Mouse (Mus musculus) brain, embryonic 18.5 days (tissue): Measurements from ENCODE around the gene Lcn8.
A peak's percentile ranks its signal among the peaks of the same experiment; 100 is the strongest.

Experiments
- DNase-seq: peaks from one replicate; pipeline ENCODE4 v3.0.0-alpha.2; 2012; ENCODE audit warnings: low read depth, low spot score

Lcn8 gene

GRCm38 (mm10) chr2:25652902-25653301 is at the start of gene Lcn8:
Gene Lcn8, plus strand, starts transcription at chr2:25653120.
- no peak for DNase-seq

- DNase-seq, result peak; percentile 80
Measured at GRCm38 (mm10) chr2:25607761-25608622, 44.9 kb upstream of the Lcn8 start, which contains the start of gene Rabl6. Gene Rabl6, minus strand, starts transcription at chr2:25608521.

DNA sequence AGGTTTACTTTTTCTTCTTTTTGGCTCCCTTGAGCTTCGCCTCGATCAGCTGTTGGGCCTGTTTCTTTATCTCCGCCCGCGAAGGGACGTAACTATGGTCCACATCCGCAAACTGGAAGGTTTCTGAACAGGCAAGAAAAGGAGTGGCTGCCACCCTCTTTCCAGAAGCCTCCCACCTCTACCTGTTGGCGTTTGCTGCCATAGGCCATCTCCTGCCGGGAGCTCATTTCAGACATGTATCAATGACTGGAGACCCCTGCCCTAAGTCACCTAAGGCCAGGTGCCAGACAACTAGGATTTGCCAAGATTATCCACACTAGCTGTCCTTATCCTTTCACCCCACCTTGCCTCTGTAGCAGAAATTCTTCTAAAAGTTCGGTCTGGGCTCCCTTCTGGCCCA is 44.2 kb upstream of the Lcn8 start:
- DNase-seq, result no peak

DNA sequence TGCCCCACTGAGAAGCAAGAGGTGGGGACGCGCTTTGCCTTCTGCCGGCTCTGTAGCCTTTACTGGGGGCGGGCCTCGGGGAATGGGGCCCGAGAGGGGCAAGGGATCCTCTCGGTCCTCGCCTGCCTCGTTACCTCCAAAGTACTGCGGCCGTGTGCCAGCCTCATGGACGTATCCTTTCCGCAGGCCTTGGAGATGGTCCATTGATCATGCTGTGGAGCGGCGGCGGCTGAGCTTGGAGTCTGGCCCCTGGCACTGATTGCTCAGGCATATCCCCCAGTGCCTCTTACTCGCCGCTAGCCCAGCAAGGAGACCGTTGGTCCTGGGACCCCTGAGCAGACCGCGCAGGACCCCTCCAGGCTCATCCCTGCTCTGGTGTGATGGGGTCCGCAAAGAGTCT is 36.5 kb upstream of the Lcn8 start:
- DNase-seq, result no peak

- DNase-seq, result no peak
Measured at GRCm38 (mm10) chr2:25617578-25617977, 35.3 kb upstream of the Lcn8 start, which contains the start of gene Ccdc183. Gene Ccdc183, minus strand, starts transcription at chr2:25617678.

GRCm38 (mm10) chr2:25620386-25620785 is 32.5 kb upstream of the Lcn8 start:
- no peak for DNase-seq

- no peak for DNase-seq
Measured at GRCm38 (mm10) chr2:25620852-25621228, 32.1 kb upstream of the Lcn8 start.

DNA sequence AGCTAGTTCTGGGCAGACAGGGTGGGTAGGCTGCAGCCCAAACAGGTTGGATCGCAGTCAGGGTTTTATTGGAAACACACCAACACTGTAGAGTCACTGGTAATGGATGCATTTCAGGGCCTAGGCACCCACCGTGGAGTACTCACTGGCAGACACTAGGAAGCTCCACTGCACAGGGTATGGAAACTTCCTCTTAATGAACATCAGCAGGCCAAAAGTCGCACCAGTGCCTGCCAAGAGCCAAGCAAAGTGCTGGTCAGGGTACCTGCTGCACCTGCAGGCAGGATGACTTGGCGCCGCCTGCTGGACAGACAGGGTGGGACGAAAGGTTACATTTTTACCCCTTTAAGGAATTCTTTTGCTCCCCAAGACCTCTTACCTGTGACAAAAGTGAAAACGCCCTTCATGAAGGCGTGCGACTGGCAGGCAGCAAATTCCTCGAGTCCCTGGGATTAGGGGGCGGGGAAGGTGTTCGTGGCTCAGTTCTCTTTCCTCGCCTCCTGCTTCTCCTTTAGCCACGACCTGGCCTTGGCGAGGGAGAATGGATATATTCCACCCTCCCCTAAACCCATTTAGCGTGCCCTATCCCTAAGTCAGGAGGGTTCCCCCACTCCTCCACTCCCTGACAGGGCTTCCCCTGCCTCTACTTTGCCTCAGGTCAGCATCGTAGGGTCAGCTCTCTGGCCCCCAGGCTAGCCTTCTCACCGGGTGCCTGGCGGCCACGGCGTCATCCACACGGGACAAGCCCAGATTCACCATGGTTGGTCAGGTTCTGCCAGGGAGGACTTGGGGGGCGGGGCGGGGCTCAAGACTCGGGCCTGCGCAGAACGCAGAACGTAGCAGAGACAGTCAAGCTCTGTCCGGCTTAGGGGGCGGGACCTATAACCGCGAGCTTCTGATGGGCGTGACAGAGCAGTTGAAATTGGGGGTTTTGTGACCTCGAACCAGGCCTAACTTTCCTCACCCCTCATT is 31.4 kb upstream of the Lcn8 start, which contains the start of gene Tmem141:
Gene Tmem141 (minus strand): TSS at position 777 of the 972 bp plus-strand sequence.
- DNase-seq, result peak; percentile 69

- DNase-seq, result no peak
Measured at GRCm38 (mm10) chr2:25625986-25626385, 26.9 kb upstream of the Lcn8 start.

- DNase-seq, result no peak
Measured at GRCm38 (mm10) chr2:25627811-25628210, 25.1 kb upstream of the Lcn8 start, which contains the start of gene Fcna. Gene Fcna, minus strand, starts transcription at chr2:25628030.

DNA sequence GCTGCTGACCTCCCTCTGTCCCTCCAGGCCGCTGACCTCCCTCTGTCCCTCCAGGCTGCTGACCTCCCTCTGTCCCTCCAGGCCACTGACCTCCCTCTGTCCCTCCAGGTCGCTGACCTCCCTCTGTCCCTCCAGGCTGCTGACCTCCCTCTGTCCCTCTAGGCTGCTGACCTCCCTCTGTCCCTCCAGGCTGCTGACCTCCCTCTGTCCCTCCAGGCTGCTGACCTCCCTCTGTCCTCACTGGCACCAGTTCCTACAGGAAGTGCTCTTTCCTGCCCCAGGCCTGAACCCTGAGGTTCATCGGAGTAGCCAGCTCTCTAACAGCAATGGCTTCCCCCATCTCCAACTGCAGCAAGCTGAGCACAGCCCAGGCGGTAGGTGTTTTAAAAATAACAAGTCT is 24.2 kb upstream of the Lcn8 start:
- DNase-seq, result no peak

DNA sequence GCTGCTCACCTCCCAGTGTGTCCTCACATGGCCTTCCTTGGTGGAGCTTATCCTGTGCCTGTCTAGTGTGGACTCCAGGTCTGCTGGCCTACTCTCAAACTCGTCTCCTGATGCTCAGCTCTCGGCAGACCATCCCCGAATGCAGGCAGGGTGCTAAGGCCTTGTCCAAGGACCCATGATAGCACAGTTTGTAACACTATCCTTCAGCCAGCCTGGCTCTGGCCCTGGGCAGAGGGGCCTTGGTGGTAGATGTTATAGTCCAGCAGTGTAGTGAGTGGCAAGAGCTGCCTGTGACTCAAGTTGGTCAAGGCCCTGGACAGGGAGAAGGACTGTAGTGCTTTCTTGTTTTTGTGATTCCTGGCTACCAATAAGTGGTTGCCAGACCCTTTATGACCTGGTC is 19.3 kb upstream of the Lcn8 start:
- DNase-seq, result no peak

GRCm38 (mm10) chr2:25634046-25634445 is 18.9 kb upstream of the Lcn8 start:
- DNase-seq, result no peak

GRCm38 (mm10) chr2:25639890-25640289 is 13.0 kb upstream of the Lcn8 start:
- DNase-seq, result no peak

DNA sequence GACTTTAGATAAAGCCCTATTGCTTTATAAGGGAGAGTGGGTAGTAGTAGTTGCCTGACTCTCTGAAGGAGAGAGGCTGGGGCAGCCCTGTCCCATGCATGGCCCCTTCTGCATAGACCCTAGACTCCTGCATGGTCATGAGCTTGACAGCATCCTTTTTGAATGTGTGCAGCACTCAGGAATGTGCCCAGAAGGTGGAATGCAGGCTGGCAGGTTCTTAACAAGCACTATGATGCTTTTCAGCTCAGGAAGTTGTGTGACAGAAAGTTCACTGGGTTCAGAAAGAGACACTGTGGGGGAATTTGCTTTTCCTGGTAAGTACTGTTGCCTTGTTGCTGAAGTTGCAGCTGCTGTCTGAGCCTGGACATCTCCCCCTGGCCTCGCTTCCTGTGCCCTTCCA is 1.6 kb downstream of the Lcn8 start:
- DNase-seq, result no peak

DNA sequence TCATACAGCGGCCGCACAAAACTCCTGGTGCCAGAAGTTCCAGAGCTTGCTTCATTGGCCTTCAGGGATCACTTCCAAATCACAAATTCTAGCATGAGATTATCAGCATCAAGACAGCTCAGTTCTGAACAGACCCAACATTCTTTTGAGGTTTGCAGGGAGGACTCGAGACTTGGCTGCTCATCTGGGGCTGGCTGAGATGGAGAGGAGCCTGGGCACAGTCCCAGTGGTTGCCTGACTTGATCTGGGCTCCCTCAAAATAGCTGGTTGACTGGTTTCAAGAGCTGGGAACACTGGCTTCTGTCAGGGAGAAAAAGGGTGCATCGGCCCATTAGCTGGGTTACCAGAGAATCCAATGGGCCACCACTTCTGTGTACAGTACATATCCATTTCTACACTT is 3.8 kb downstream of the Lcn8 start:
- DNase-seq, result no peak

- DNase-seq, result no peak
Measured at GRCm38 (mm10) chr2:25657246-25657645, 4.3 kb downstream of the Lcn8 start.

DNA sequence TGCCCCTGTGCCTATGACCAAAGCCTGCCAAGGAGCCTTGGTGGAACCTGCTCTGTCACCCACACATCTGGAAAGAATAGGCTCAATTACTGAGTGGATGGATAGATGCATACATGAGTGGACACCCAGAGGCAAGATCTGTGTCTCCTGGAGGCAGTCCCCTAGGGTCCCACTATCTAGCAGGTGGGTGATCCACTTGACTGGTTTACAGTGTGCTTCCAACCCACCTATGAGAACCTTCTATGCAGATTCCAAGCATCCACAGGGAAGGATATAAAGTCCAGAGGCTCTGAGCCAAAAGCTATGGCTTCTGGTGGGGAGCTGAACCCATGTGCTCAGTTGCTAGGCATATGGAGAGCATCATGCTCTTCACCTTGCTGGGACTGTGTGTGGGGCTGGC is 4.7 kb downstream of the Lcn8 start, which contains the start of gene Lcn5:
Gene Lcn5 (plus strand): TSS at position 301 of the 400 bp plus-strand sequence.
- DNase-seq, result no peak

DNA sequence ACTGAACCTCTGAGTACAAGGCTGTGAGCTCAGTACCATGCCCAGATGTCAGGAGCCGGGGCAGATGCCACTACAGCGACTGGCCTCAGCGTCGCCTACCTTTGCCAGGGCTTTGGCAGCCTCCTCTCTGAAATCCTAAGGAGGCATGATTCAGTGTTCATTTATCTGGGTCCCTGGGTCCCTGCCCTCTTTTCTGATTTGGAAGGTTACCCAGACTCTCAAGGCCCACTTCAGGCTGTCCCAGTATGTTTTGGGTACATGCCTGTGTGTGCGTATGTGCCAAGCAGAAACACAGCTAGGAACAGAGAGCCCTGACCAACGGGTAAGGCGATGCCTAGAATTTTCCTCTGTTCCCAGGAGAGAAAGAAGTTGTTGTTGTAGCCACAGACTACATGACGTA is 7.4 kb downstream of the Lcn8 start:
- DNase-seq, result no peak

- no peak for DNase-seq
Measured at GRCm38 (mm10) chr2:25661245-25661970, 8.5 kb downstream of the Lcn8 start.

DNA sequence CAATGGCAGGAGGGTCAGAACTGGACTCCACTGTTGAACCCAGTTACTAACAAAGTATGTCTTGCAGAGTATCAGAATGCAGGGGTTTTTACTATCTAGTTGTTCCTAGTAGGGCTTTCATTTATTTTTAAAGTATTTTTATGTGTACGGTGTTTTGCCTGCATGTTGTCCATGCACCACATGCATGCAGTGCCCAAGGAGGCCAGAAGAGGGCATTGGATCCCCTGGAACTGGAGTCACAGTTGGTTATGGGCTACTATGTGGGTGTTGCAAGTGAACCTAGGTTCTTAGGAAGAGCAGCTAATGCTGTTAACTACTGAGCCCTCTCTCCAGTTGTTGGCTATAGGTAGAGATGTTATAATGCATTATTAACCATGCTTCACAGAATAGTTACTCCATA is 10.6 kb downstream of the Lcn8 start:
- no peak for DNase-seq
